Mouse (Mus musculus) MEL (cell line): ENCODE data around the gene Mapre3. TPM values are rescaled to one million over a fixed set of nuclear protein-coding genes. Genes with fewer than 3 reads are reported as not detected.

ENCODE experiments used
- DNase-seq: peaks from one replicate; pipeline ENCODE4 v3.0.0; 2011; ENCODE audit warnings: low read depth, low spot score
- H3K27ac ChIP-seq: 2 replicates; pipeline ENCODE4 v1.5.1; 2012; ENCODE audit warnings: low read depth, mild to moderate bottlenecking, control low read depth, low read length, moderate library complexity; ENCODE audit not compliant: control insufficient read depth
- H3K27me3 ChIP-seq, 2 experiments: fragments of 150-350 bp in 1 of 2; sonication (generic) in 1 of 2; 2 replicates each; pipeline ENCODE4 v1.6.1; 2012; ENCODE audit warnings: low read length in 2 of 2, mild to moderate bottlenecking in 2 of 2, improper control_type of control experiment in 1 of 2, moderate library complexity in 1 of 2; ENCODE audit not compliant: insufficient read depth in 2 of 2, control insufficient read depth in 1 of 2
- H3K36me3 ChIP-seq, 2 experiments: 2 replicates each; pipeline ENCODE4 v1.6.1; 2012 to 2014; ENCODE audit warnings: low read length in 2 of 2, improper control_type of control experiment in 1 of 2, inconsistent platforms in 1 of 2, mild to moderate bottlenecking in 1 of 2; ENCODE audit not compliant: insufficient read depth in 2 of 2, control insufficient read depth in 1 of 2
- H3K4me1 ChIP-seq, 2 experiments: fragments of 150-350 bp in 1 of 2; sonication (generic) in 1 of 2; 2 replicates each; pipeline ENCODE4 v1.6.1; 2012; ENCODE audit warnings: low read length in 2 of 2, improper control_type of control experiment in 1 of 2, mild to moderate bottlenecking in 1 of 2; ENCODE audit not compliant: insufficient read depth in 2 of 2, control insufficient read depth in 1 of 2
- H3K4me3 ChIP-seq, 2 experiments: fragments of 150-350 bp in 1 of 2; sonication (generic) in 1 of 2; 2 replicates each; pipeline ENCODE4 v1.5.1; 2012; ENCODE audit warnings: low read depth in 2 of 2, low read length in 2 of 2, mild to moderate bottlenecking in 2 of 2, moderate library complexity in 2 of 2, control low read depth in 1 of 2, improper control_type of control experiment in 1 of 2; ENCODE audit not compliant: control insufficient read depth in 1 of 2, insufficient read depth in 1 of 2
- H3K79me2 ChIP-seq: 2 replicates; pipeline ENCODE4 v1.6.1; 2012; ENCODE audit warnings: mild to moderate bottlenecking, low read length, moderate library complexity; ENCODE audit not compliant: control insufficient read depth, poor library complexity, insufficient read depth
- H3K9ac ChIP-seq: 2 replicates; pipeline ENCODE4 v1.6.1; 2012; ENCODE audit warnings: low read depth, mild to moderate bottlenecking, control low read depth, low read length, moderate library complexity; ENCODE audit not compliant: control insufficient read depth, poor library complexity, severe bottlenecking
- H3K9me3 ChIP-seq: fragments of 150-350 bp; sonication (generic); replicated peaks from 2 replicates; pipeline ENCODE4 v1.6.1; 2012; ENCODE audit warnings: mild to moderate bottlenecking, low read length, improper control_type of control experiment, moderate library complexity; ENCODE audit not compliant: insufficient read depth
- BHLHE40 ChIP-seq: IDR thresholded peaks from 2 replicates; pipeline ENCODE4 v1.6.1; 2012; ENCODE audit warnings: low read depth, mild to moderate bottlenecking, inconsistent platforms, low read length, improper control_type of control experiment, borderline replicate concordance
- CHD1 ChIP-seq: IDR thresholded peaks from 2 replicates; pipeline ENCODE4 v1.6.1; 2012; ENCODE audit warnings: low read depth, mild to moderate bottlenecking, inconsistent platforms, low read length, improper control_type of control experiment
- CHD2 ChIP-seq: IDR thresholded peaks from 2 replicates; pipeline ENCODE4 v1.6.1; 2011; ENCODE audit warnings: low read length, improper control_type of control experiment
- CTCF ChIP-seq, 3 experiments: IDR thresholded peaks in 2 of 3; conservative IDR thresholded peaks in 1 of 3; 2 replicates each; pipeline ENCODE4 v1.5.1; 2011 to 2012; ENCODE audit warnings: low read length in 3 of 3, low read depth in 2 of 3, mild to moderate bottlenecking in 2 of 3, improper control_type of control experiment in 1 of 3, inconsistent platforms in 1 of 3, mixed read lengths in 1 of 3, moderate library complexity in 1 of 3; ENCODE audit not compliant: control insufficient read depth in 1 of 3, insufficient read depth in 1 of 3, poor library complexity in 1 of 3, severe bottlenecking in 1 of 3
- ELF1 ChIP-seq: IDR thresholded peaks from 2 replicates; pipeline ENCODE4 v1.6.1; 2014; ENCODE audit warnings: low read depth, mild to moderate bottlenecking, inconsistent platforms, low read length, improper control_type of control experiment, moderate library complexity
- EP300 ChIP-seq, 2 experiments: IDR thresholded peaks; 2 replicates each; pipeline ENCODE4 v1.6.1; 2011; ENCODE audit warnings: improper control_type of control experiment in 2 of 2, low read length in 2 of 2, low read depth in 1 of 2, mild to moderate bottlenecking in 1 of 2
- ETS1 ChIP-seq: IDR thresholded peaks from 2 replicates; pipeline ENCODE4 v1.6.1; 2012; ENCODE audit warnings: low read depth, mild to moderate bottlenecking, inconsistent platforms, low read length, improper control_type of control experiment, moderate library complexity
- HCFC1 ChIP-seq: IDR thresholded peaks from 2 replicates; pipeline ENCODE4 v1.6.1; 2012; ENCODE audit warnings: low read depth, mild to moderate bottlenecking, inconsistent platforms, low read length, improper control_type of control experiment, moderate library complexity
- JUND ChIP-seq: IDR thresholded peaks from 2 replicates; pipeline ENCODE4 v1.6.1; 2011; ENCODE audit warnings: low read depth, mild to moderate bottlenecking, improper control_type of control experiment, low read length
- KAT2A ChIP-seq: conservative IDR thresholded peaks from 2 replicates; pipeline ENCODE4 v1.6.1; 2012; ENCODE audit warnings: low read depth, low read length, improper control_type of control experiment, inconsistent platforms
- MEF2A ChIP-seq: IDR thresholded peaks from 2 replicates; pipeline ENCODE4 v1.6.1; 2014; ENCODE audit warnings: low read depth, mild to moderate bottlenecking, inconsistent platforms, low read length, improper control_type of control experiment; ENCODE audit not compliant: poor library complexity, insufficient replicate concordance, severe bottlenecking; ENCODE audit errors: extremely low read depth
- MXI1 ChIP-seq: IDR thresholded peaks from 2 replicates; pipeline ENCODE4 v1.6.1; 2011; ENCODE audit warnings: mild to moderate bottlenecking, low read depth, low read length, improper control_type of control experiment
- MYB ChIP-seq: IDR thresholded peaks from 2 replicates; pipeline ENCODE4 v1.6.1; 2011; ENCODE audit warnings: mild to moderate bottlenecking, low read depth, low read length, improper control_type of control experiment
- MYC ChIP-seq: IDR thresholded peaks from 2 replicates; pipeline ENCODE4 v1.6.1; 2011; ENCODE audit warnings: low read depth, mild to moderate bottlenecking, low read length, improper control_type of control experiment, moderate library complexity
- NRF1 ChIP-seq: IDR thresholded peaks from 2 replicates; pipeline ENCODE4 v1.6.1; 2014; ENCODE audit warnings: low read depth, mild to moderate bottlenecking, inconsistent platforms, low read length, improper control_type of control experiment, moderate library complexity; ENCODE audit not compliant: poor library complexity, insufficient read depth, severe bottlenecking
- POLR2A ChIP-seq, 2 experiments: IDR thresholded peaks; 2 replicates each; pipeline ENCODE4 v1.6.1; 2011 to 2012; ENCODE audit warnings: low read length in 2 of 2, mild to moderate bottlenecking in 2 of 2, control low read depth in 1 of 2, improper control_type of control experiment in 1 of 2, low read depth in 1 of 2, moderate library complexity in 1 of 2; ENCODE audit not compliant: control insufficient read depth in 1 of 2, insufficient read depth in 1 of 2, poor library complexity in 1 of 2
- POLR2AphosphoS2 ChIP-seq: IDR thresholded peaks from 2 replicates; pipeline ENCODE4 v1.6.1; 2011; ENCODE audit warnings: low read length, improper control_type of control experiment
- SIN3A ChIP-seq: IDR thresholded peaks from 2 replicates; pipeline ENCODE4 v1.6.1; 2012; ENCODE audit warnings: low read length, improper control_type of control experiment, inconsistent platforms
- SMC3 ChIP-seq: IDR thresholded peaks from 2 replicates; pipeline ENCODE4 v1.6.1; 2011; ENCODE audit warnings: low read depth, low read length, improper control_type of control experiment
- TAL1 ChIP-seq: IDR thresholded peaks from 2 replicates; pipeline ENCODE4 v1.6.1; 2012; ENCODE audit warnings: mild to moderate bottlenecking, inconsistent platforms, low read length, moderate library complexity, mixed read lengths
- TCF12 ChIP-seq: IDR thresholded peaks from 2 replicates; pipeline ENCODE4 v1.6.1; 2014; ENCODE audit warnings: low read depth, mild to moderate bottlenecking, inconsistent platforms, low read length, improper control_type of control experiment, moderate library complexity
- USF2 ChIP-seq, 2 experiments: IDR thresholded peaks; 2 replicates each; pipeline ENCODE4 v1.6.1; 2011 to 2012; ENCODE audit warnings: improper control_type of control experiment in 2 of 2, low read length in 2 of 2, borderline replicate concordance in 1 of 2, inconsistent platforms in 1 of 2, low read depth in 1 of 2, mild to moderate bottlenecking in 1 of 2; ENCODE audit not compliant: insufficient read depth in 1 of 2
- ZKSCAN1 ChIP-seq: IDR thresholded peaks from 2 replicates; pipeline ENCODE4 v1.6.1; 2012; ENCODE audit warnings: low read depth, mild to moderate bottlenecking, inconsistent platforms, low read length, improper control_type of control experiment, moderate library complexity
- ZNF384 ChIP-seq: IDR thresholded peaks from 2 replicates; pipeline ENCODE4 v1.6.1; 2012; ENCODE audit warnings: low read depth, mild to moderate bottlenecking, inconsistent platforms, low read length, improper control_type of control experiment
- polyA plus RNA-seq, 2 experiments: library from polyadenylated mRNA; stranded (reverse) in 1 of 2; unstranded in 1 of 2; fragments of >175 nt in 1 of 2; fragments of >200 nt in 1 of 2; gene quantifications; 2 replicates each; pipeline versions ENCODE4 v1.2.1 to v1.2.4; 2012; ENCODE audit warnings: low replicate concordance in 2 of 2, low read depth in 1 of 2; ENCODE audit not compliant: insufficient read length in 2 of 2, insufficient read depth in 1 of 2, missing spikeins in 1 of 2
- total RNA-seq: library from RNA; depleted of rRNA; stranded (reverse); fragments of 300-350 nt; gene quantifications from 2 replicates; pipeline ENCODE4 v1.2.3, GENCODE M21; 2012

Mapre3 gene
- total and polyA plus RNA-seq, 3 experiments, result 0.04 to 0.81 TPM; not detected in 1

- Histone ChIP-seq H3K4me1 (peaks cover 3 to 12% of the 10 kb centered on the region in 2 experiments; a peak in 2 of 4 replicates), H3K36me3 (no peaks in the 10 kb centered on the region), H3K79me2 (no peaks in the 10 kb centered on the region), H3K27ac (no peak overlapping the region), H3K27me3 (peaks cover 20 to 47% of the 10 kb centered on the region in 2 experiments), H3K4me3 (no peak overlapping the region), H3K9ac (no peak overlapping the region), H3K9me3 (no peaks in the 10 kb centered on the region)
- TF ChIP-seq CHD2 (no peak), POLR2A (IDR thresholded peaks at IDR 0.05; ENCODE audit: control insufficient read depth in 1 of 2, insufficient read depth in 1 of 2, low read depth in 1 of 2, low read length in 2 of 2, poor library complexity in 1 of 2) (no peak), SIN3A (no peak), TCF12 (no peak), MXI1 (no peak), SMC3 (no peak)
- DNase-seq, result no peak
These were observed 4.4 kb downstream of the Mapre3 start for GRCm38 (mm10) chr5:30818758-30819309.

- peaks cover 14 to 27% of the 10 kb centered on the region in 2 experiments for H3K27me3 ChIP-seq
- no peaks in the 10 kb centered on the region for H3K79me2 ChIP-seq
- TF ChIP-seq CTCF (IDR thresholded peaks at IDR 0.05 in 2 of 3, conservative IDR thresholded peaks at IDR 0.05 in 1 of 3; ENCODE audit: control insufficient read depth in 1 of 3, insufficient read depth in 1 of 3, low read depth in 2 of 3, low read length in 3 of 3, poor library complexity in 1 of 3, severe bottlenecking in 1 of 3) (no peak), ETS1 (no peak), ZNF384 (no peak), ELF1 (no peak), NRF1 (no peak), USF2 (IDR thresholded peaks at IDR 0.05; ENCODE audit: borderline replicate concordance in 1 of 2, insufficient read depth in 1 of 2, low read depth in 1 of 2, low read length in 2 of 2) (no peak), TCF12 (no peak), BHLHE40 (no peak), ZKSCAN1 (no peak), CHD1 (no peak), MYC (no peak), HCFC1 (no peak), MEF2A (no peak), EP300 (IDR thresholded peaks at IDR 0.05; ENCODE audit: low read depth in 1 of 2, low read length in 2 of 2) (no peak), TAL1 (no peak), CHD2 (no peak), JUND (no peak), KAT2A (no peak), POLR2AphosphoS2 (no peak), MYB (no peak)
- no peaks in the 10 kb centered on the region for H3K9me3 ChIP-seq
- H3K36me3 ChIP-seq, result no peaks in the 10 kb centered on the region
- H3K4me1 ChIP-seq, result no peaks in the 10 kb centered on the region
- DNase-seq, result no peak
- no peak overlapping the region for H3K4me3 ChIP-seq
- H3K27ac ChIP-seq, result no peak overlapping the region
- no peak overlapping the region for H3K9ac ChIP-seq
These were observed 8.2 kb downstream of the Mapre3 start for GRCm38 (mm10) chr5:30822689-30823088.
